Mouse (Mus musculus) frontal cortex, postnatal 14 days (tissue): ENCODE data around the gene Fanci.

Experiments used
- DNase-seq, 2 experiments: peaks; one replicate each; pipeline ENCODE4 v3.0.0; 2022; ENCODE audit warnings: low spot score in 2 of 2

Gene Fanci

DNA sequence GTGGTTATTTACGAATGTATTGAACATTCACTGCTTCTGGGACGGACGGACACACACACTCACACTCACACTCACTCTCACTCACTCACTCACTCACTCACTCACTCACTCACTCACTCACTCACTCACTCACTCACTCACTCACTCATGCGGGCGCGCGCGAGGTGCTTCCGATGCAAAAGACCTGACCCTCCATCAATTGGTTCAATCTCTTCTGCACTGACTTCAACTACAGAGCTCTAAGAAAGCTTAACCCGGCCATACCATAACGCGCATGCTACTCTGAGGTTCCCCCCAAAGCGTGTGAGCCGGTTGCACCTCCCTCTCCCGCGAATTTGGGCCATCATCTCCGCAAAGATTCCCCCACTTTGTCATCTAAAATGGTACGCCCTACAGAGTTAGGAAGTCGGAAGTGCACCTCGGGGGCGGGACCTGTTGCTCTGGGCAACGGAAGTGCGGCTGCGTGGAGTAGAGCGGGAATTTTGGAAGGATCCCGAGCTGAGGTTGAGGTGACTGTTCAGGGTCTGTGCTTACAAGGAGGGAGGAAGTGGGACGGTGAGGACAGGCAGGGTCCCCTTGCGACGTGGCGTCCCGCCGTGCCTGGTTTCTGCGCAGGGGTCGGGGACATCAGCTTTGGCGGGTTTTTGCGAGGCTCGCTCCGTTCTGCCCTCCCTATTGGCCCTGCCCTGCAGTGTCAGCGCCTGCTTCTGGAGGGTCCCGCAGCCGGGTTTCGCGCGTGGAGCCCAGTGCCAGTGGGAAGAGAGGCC, at the start of gene Fanci:
Gene Fanci, plus strand, starts transcription at position 47 of the 767 bp plus-strand sequence.
- DNase-seq, result peak; percentile 86 to 95

DNA sequence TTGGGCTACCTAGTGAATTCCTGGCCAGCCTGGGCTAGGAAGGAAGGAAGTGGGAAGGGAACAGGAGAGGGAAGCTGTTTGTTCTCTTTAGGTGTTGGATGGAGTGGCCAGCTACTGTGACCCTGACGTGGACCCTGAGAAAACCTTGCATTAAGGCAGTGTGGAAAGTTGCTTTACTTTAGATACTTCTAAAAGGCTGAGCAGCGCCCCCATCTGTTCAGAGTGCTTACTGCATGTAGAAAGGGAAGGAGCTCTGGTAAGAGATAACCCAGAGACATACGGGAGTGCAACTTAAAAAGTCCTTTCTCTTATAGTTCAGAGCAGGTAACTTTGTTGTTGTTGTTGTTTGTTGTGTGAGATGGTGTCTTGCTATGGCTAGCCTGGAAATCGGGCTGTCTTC, 45.8 kb upstream of the Fanci start:
- no peak for DNase-seq

DNA sequence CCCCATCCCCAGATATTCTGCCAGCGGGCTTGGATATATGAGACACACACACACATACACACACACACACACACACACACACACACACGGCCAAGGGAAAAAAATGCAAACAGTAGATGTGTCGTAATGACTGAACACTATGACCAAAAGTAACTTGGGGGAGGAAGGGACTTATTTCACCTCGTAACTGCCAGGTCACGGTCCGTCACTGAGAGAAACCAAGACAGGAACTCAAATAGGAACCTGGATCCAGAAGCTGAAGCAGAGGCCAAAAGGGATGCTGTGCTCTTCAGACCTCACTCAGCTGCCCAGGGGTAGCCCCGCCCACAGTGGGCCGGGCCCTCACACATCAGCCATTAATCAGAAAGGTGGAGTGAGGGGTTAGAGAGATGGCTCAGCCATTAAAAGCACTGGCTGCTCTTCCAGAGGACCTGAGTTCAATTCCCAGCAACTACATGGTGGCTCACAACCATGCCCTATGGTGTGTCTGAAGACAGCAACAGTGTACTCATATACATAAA, 45.1 kb upstream of the Fanci start:
- no peak for DNase-seq

DNA sequence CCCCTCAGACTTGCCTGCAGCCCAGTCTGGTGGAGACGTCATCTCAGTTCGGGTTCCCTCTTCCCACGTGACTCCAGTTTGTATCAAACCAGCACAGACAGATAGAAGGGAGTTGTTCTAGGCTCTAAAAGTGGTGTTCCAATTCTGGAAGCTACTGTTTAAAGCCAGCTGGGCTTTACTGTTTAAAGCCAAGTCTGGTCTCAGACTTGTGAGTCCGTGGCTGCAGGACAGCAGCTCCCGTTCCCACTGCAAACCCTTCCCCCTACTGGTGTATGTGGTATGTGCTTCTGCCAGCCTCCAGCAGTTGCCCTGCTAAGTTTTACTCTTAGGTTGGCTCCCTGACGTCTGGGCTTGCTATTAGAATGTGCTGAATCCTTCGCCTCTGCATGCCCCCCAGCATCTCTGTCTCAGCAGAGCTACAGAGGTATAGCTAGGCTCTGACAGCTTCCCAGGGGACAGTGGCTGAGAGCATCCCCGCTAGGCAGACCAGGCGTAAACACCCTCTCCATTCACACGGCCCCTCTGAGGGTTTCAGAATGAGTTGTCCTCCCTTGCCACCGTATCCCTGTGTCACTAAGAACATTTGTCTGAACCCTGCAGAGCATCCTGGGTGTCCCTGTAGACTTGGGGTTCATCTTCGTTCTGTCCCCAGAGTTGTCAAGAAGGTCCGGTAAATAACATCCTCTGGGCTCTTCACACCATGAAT, 44.5 kb upstream of the Fanci start:
- DNase-seq, result no peak

DNA sequence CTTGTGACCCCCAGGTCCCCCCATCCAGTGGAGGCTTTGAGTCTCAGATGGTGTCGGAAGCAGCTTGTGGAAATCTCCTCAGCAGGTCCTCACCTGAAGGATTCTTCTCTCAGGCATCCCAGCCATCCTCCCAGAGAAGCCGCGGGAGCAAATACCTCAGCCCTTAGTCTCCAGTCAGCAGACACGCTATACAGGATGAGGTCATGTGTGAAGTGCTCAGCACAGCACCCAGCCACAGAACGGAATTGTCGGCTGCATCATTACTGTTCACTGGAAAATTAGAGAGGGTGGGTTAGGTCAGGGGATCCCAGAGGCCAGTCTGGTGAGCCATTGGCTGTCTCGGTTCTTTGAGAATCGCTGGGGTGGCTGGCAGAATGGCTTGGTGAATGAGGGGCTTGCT, 42.9 kb upstream of the Fanci start:
- DNase-seq, result no peak

DNA sequence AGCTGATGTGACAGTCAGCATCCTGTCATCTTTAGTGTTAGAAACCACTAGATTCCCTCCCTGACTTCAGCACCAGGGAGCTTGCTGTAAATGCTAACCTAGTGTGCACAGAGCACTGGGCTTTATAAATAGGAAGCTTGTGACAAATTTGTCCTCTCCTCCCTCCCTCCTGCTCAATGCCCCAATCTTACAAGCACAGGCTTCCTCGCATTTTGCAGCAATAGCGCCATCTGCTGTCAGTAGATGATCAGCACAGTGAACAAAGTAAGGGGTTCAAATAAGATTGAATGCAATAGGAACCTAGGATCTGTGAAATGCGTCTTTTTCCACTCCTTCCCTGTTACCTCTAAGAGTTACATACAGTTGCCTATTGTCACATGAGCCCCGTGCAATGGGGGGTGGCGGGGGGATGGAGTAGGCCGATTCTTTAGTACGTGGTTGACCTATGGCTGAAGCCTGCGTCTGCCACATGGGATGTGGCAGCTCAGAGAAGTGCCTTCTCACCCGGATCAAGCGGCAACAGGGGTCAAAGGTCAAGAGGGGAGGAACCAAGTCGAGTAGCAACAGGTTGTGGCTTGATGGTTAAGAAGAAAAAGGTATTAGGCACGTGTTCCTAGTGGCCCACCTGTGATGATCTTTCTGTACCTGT, 41.9 kb upstream of the Fanci start:
- peak; percentile 67 to 79 for DNase-seq

DNA sequence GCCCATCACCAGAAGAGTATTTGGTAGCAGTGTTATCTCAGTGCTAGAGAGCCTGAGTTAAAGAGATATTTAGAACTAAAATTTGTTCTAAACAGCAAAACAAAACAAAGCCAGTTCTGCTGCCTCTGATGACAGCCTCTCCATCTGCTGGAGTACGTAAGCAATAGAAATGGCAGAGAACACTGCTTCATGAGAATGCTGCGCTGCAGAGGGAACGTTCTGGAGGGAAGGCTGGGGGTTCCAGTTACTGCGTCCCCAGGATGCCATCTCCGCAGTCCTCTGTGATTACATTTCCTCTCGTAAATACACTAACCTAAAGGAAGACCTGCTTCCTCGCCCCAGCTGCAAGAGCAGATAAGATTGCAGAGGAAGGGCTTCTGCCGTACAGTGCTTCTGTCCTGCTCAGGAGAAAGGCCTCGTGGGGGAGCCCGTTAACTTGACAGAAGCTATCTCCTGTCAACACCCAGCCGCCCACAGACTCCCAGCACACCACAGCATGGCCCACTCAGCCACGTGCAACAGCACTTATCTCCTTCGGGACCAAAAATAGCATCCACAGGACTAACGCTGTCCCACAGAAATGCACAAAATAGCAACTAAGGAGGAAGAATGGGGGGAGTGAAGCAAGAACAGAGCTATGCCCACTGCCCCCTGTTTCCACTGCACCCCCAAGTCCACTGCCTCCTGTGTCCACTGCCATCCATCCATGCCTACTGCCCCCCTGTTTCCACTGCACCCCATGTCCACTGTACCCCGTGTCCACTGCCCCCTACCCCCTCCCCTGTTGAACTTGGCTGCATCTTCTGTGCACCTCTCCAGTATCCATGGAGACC, 33.2 kb upstream of the Fanci start:
- peak; percentile 71 to 82 for DNase-seq

DNA sequence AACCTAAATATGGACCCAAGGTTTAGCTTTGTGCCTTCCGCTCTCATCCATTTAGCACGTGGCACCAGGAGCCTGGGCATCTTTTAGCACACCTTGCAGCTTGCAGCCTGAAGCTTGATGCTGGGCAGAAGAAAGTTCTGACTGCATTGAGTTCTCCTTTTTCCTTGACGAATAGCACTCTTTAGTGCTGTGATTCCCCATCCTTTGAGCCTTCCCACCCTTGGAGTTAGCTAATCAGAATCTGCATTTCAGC, 32.6 kb upstream of the Fanci start:
- DNase-seq, result no peak

DNA sequence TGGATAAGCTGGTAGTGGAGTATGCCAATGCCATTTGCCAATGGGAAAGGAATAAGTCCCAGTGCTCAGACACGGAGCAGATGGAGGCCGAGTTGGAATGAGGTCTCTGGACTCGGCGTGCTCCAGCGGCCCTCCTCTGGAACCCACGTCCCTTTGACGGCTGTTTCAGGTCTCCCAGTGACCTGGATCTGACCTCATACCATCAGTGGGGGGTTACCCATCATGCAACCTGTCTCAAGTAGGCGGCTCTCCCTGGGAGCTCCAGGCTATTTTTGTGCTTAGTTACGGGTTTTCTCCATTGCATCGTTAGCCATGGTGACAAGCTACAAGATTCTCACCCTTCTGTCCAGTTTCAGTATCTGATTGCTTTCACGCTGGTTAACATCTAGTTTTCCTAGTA, 31.7 kb upstream of the Fanci start:
- no peak for DNase-seq

DNA sequence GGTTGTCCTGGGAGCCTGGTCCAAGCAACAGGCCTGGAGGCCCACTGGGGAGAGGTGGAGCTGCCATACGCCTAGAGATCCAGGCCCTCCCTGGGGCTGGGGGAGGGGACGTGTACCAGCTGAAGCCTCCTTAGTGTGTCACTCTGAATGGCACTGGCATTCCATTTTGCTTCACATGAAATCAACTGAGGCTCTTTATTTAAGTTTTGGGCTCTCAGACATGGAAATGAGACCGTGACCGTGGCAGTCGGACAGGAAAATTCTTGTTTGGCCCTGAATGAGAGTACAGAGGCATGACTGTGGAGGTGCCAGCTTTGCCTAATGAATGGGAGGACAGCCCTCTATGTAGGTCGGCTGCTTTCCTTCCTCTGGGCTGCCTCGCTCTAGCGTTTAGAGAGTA, 29.5 kb upstream of the Fanci start:
- peak; percentile 54 to 65 for DNase-seq

DNA sequence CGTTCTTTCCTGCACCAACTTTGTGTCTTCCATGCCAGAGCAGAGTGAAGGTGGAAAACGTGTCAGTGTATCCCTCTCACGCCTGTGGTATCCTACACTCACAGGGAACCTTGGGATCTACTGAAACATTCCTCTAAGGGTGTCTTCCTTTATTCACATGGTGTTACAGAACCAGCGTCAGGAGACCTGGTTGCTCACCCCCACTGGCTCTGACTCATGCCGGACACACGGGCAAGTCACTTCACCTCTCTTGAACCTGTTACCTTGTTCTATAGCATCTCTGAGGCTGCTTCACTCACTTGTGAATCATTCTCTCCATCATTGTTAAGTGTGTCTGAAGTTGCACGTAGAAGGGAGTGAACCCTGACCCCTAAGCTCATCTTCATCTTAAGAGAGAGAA, 28.9 kb upstream of the Fanci start:
- DNase-seq, result no peak

DNA sequence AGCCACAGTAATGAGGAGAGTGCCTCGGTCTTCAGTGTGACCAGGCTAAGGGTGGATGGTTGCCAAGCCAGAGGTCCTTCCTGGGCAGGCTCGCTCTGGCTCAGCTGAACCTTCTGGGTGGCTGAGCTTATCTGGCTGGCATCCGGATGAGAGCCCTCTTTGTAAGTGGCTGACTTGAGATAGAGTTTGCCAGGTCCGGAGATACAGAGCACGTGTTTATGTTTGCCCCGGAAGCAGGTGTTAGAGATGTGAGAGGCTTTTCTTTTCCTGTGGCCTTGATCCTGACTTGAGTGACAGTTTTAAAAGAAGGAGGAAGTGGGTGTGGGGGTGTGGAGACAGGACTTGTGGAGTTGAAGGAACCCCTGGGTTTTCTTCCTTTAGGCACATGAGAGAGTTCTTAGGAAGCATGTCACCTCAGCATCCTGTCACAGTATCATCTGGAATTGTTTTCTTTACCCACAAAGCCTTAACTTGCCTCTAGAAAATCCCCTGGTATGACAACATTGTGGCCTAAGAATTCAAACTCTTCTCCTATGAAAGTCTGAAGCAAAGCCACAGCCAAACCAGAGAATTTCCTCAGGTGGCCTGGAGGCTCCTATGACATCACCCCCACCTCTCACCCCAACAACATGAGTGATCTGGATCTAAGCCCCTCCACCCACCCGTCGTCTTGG, 28.2 kb upstream of the Fanci start:
- peak in 1 of 2 experiments; percentile 71 for DNase-seq

DNA sequence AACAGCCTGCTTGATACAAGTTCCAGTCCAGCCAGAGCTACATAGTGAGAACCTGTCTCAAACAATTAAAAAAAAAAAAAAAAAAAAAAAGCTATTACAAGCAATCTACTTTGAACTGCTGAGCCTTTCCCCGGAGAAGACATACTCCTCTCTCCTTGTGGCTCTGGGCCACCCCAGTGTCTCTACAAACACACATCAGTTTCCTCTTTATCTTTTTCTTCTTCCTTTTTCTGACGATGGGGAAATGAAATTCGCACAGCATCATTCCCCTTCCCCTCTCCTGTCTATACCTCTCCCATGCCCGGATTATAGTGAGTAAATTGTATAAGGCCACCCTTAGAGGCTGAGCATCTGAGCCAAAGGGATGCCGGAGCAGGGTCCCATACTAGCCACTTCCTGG, 23.1 kb upstream of the Fanci start:
- DNase-seq, result no peak

DNA sequence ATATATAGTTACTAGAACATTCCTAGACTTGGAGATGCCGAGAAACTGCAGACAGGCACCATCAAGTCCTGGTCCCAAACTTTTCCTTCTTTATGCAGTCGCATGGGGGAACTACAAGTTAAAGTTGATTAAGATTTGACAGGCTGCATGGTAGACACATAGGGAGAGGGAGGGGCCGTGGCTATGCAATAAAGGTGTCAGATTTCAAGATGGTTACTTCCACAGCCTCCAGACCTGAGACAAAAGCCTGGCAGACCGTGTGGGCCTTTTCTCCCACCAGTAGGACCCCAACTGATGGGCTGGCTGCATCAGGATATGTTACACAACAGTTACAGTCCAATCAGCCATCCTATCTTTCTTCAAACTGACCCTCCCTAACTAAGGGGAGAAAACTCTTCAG, 22.3 kb upstream of the Fanci start:
- no peak for DNase-seq

DNA sequence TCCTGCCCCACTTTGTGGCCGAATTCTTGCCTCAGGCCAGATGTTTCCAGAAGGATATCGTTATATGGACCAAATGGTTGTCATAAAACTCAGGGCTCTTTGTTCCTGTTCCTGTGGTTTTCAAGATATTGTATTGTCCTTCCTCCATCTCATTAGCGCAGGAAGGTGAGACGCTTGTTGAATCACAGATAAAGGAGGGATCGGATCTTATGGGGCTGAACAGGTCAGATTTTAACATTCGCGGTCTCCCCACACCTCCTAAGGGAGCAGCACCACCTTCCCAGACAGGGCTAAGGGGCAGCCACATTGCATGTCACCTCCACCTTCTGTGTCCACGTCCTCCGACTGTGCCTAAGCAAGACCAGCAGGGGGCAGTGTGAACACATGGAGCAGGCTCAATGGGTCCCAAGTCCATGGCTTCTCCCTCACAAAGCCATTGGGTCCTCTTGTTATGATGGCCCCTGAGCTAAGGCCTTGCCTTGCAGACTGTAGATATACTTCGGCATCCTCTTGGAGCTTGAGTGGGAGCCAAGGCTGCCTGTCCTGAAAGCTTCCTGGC, 20.3 kb upstream of the Fanci start:
- DNase-seq, result peak; percentile 63 to 64

DNA sequence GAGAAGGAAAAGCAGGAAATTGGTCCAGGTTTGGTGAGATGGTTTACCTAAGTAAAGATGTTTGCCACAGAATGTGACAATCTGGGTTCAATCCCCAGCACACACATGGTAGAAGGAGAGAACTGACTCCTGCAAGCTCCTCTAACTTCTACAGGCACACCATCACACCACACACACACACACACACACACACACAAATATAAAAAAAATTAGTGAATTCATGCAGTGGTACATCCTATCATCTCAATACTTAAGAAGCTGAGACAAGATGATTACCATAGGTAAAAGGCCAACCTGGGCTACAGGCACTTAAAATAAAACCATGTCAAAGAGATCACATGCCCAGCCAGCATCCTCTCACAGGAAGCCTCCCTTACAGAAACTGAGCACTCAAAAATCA, 17.7 kb upstream of the Fanci start:
- no peak for DNase-seq

DNA sequence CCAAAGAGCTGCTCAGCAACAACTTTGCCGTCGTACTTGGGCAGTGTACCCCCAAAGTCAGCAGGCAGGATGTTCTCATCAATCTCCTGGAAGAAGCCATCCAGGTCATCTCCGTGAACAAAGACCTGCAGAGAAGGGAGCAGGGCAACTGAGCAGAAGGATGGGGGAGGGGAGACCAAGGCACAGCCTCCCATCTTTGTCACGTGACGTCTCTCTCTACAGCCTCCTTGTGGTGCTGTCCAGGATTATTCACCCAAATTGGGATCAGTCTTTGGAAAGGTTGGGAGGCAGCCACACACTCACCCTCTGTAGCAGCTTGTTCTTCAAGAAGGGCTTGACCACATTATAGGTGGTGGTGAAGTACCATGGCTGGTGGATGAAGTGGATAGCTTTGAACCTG, 16.1 kb upstream of the Fanci start:
- DNase-seq, result no peak

DNA sequence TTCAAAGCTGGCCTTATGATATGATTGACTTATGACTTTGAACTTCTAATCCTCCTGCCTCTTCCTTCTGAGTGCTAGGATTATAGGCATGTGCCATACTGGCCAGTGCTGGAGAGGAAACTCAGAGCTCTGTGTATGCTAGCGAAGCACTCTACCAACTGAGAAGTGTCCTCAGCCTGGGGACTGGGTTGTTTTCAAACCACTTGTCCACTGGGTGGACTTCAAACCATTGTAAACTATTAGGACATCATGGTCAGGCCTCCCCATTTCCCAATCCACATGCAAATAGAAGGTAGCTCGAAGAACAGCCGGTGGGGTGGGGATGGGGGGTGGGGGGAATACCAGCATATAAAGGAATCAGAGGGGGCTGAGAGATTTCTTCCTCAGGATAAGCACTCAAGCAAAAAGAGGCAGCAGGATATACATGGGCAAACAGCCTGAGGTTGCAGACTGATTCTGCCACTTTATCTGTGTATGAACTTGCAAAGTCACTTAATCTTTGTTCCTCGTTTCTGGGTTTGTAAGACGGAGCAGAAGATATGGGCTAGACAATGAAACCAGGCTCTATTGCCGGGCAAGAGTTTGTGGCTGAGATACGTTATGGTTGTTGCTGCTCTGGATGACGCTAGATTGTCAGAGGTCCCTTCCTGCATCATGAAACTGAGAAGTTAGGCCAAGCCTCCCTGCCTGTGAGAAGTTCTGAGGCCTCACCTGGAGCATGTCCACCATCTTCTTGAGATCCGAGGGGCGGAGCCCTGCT, 15.0 kb upstream of the Fanci start:
- no peak for DNase-seq

DNA sequence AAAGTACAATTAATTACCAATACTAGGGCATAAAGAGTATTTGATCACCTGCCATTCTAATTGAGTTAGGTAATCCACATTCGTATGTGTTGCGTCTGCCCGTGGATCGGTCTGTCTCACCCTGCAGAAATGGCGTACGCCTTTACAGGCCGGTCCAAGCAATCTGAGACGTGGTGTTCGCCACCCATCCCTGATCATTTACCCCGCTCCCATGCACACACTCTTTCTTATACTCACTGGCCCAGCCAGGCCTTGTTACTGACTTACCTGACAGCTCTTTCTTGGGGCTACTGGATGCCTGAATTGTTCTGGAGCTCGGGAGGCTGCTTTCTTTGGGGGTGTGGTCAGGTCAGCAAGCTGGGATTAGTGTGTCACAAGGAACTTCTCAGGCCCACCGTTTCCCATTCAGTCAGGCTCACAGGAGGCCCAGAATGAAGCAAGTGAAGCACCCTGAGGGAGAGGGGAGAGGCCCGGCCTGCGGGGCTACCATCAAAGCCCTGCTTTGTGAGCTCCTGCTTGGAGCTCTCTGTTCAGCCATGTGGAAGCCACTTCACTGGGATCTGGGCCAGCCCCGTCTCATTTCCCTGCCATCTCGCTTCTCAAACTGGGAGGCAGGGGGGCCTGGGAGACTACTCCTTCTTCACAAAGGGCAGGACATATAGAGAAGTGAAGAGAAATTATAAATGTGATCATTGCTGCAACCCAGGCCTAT, 5.2 kb upstream of the Fanci start, which contains the start of gene Rlbp1:
Gene Rlbp1, minus strand, starts transcription at position 627 of the 712 bp plus-strand sequence.
- no peak for DNase-seq

DNA sequence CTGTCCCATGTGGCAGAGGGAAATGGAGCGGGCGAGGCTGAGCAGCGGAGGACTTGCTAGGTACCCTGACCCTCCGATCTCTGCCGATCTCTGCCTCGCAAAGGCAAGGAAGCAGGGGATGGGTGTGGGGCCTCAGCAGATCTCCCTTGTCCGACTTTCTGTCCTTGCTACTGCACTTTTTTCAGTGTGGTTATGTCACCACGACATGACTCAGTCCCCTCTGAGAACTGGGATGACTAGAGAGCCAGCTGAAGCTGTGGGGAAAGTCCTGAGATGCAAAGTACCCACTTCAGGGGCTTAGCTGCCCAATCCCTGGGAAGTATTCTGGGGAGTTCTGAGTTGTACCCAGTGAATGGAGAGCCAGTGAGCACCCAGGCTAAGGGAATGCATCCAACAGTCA, 4.6 kb upstream of the Fanci start:
- DNase-seq, result no peak
